Mouse (Mus musculus) liver, embryonic 12.5 days (tissue): ENCODE data around the gene Agap1. TPM values are rescaled to one million over a fixed set of nuclear protein-coding genes. Genes with fewer than 3 reads are reported as not detected.
A peak's percentile ranks its signal among the peaks of the same experiment; 100 is the strongest.

Source experiments
- ATAC-seq: fragments of 200-750 bp; cut with Nextera tagmentation; 2 replicates; pipeline ENCODE4 v1.8.0; 2017; ENCODE audit warnings: moderate number of reproducible peaks, mild to moderate bottlenecking, moderate library complexity
- H3K27ac ChIP-seq: fragments of 300-500 bp; sonication (generic); 2 replicates; pipeline ENCODE4 v1.5.1; 2016; ENCODE audit warnings: mild to moderate bottlenecking
- H3K27me3 ChIP-seq: fragments of 300-500 bp; sonication (generic); replicated peaks from 2 replicates; pipeline ENCODE4 v1.6.1; 2016; ENCODE audit warnings: mild to moderate bottlenecking, moderate library complexity
- H3K36me3 ChIP-seq: fragments of 300-500 bp; sonication (generic); 2 replicates; pipeline ENCODE4 v1.6.1; 2016; ENCODE audit warnings: mild to moderate bottlenecking, moderate library complexity
- H3K4me1 ChIP-seq: fragments of 300-500 bp; sonication (generic); 2 replicates; pipeline ENCODE4 v1.6.1; 2016
- H3K4me2 ChIP-seq: fragments of 300-500 bp; sonication (generic); 2 replicates; pipeline ENCODE4 v1.6.1; 2016; ENCODE audit warnings: mild to moderate bottlenecking, moderate library complexity
- H3K4me3 ChIP-seq: fragments of 300-500 bp; sonication (generic); 2 replicates; pipeline ENCODE4 v1.5.1; 2016; ENCODE audit warnings: mild to moderate bottlenecking, moderate library complexity
- H3K9ac ChIP-seq: fragments of 300-500 bp; sonication (generic); 2 replicates; pipeline ENCODE4 v1.6.1; 2016; ENCODE audit warnings: mild to moderate bottlenecking, moderate library complexity
- H3K9me3 ChIP-seq: fragments of 300-500 bp; sonication (generic); replicated peaks from 2 replicates; pipeline ENCODE4 v1.6.1; 2016; ENCODE audit warnings: mild to moderate bottlenecking, moderate library complexity
- WGBS: fragments of 180-500 bp; shearing (Covaris S2); methylation state at CpG from one replicate; pipeline ENCODE4 v1.1.7; 2016; ENCODE audit not compliant: insufficient replicate concordance; 5-methylcytosine and 5-hydroxymethylcytosine counted together
- polyA plus RNA-seq: library from polyadenylated mRNA; unstranded; fragments of >200 nt; fragmentation: Nextera tagmentation; extraction: Ambion mirVana; gene quantifications from 2 replicates; pipeline ENCODE4 v1.2.1, GENCODE M21; 2016

Agap1 gene
- polyA plus RNA-seq, 1 experiment from 2014 or later: 4.1 TPM

- no peak for ATAC-seq
- WGBS: 56% methylated on average over 6 of the region's 6 CpGs
- H3K4me3 ChIP-seq: no peak overlapping the region
- H3K4me2 ChIP-seq: no peak overlapping the region
- no peaks in the 10 kb centered on the region for H3K36me3 ChIP-seq
- H3K27ac ChIP-seq: no peak overlapping the region
- H3K9ac ChIP-seq: no peak overlapping the region
- no peaks in the 10 kb centered on the region for H3K4me1 ChIP-seq
- no peaks in the 10 kb centered on the region for H3K27me3 ChIP-seq
- H3K9me3 ChIP-seq: no peaks in the 10 kb centered on the region
These were observed 15.3 kb upstream of the Agap1 start for GRCm38 (mm10) chr1:89439351-89439750.

- WGBS: 40% methylated on average over 5 of the region's 5 CpGs
- Histone ChIP-seq H3K4me1 (no peaks in the 10 kb centered on the region), H3K27me3 (no peaks in the 10 kb centered on the region), H3K36me3 (no peaks in the 10 kb centered on the region), H3K4me3 (no peak overlapping the region), H3K27ac (no peak overlapping the region), H3K4me2 (no peak overlapping the region), H3K9me3 (no peaks in the 10 kb centered on the region), H3K9ac (no peak overlapping the region)
- ATAC-seq: no peak
These were observed 13.2 kb upstream of the Agap1 start for GRCm38 (mm10) chr1:89441236-89441897.

- Histone ChIP-seq H3K27ac (no peak overlapping the region), H3K4me3 (no peak overlapping the region), H3K9me3 (no peaks in the 10 kb centered on the region), H3K36me3 (no peaks in the 10 kb centered on the region), H3K27me3 (no peaks in the 10 kb centered on the region), H3K9ac (no peak overlapping the region), H3K4me1 (no peaks in the 10 kb centered on the region), H3K4me2 (no peak overlapping the region)
- ATAC-seq: no peak
- WGBS: 60% methylated on average over 9 of the region's 9 CpGs
These were observed 11.1 kb upstream of the Agap1 start for GRCm38 (mm10) chr1:89443512-89443911.

- H3K36me3 ChIP-seq: no peaks in the 10 kb centered on the region
- H3K4me2 ChIP-seq: no peak overlapping the region
- no peak overlapping the region for H3K27ac ChIP-seq
- no peaks in the 10 kb centered on the region for H3K4me1 ChIP-seq
- no peaks in the 10 kb centered on the region for H3K9me3 ChIP-seq
- no peak for ATAC-seq
- H3K4me3 ChIP-seq: no peak overlapping the region
- no peak overlapping the region for H3K9ac ChIP-seq
- WGBS: 71% methylated on average over 3 of the region's 3 CpGs
- no peaks in the 10 kb centered on the region for H3K27me3 ChIP-seq
These were observed 10.6 kb upstream of the Agap1 start for GRCm38 (mm10) chr1:89444014-89444413.

GRCm38 (mm10) chr1:89450139-89450538 lies 4.5 kb upstream of the Agap1 start:
- H3K9ac ChIP-seq: no peak overlapping the region
- WGBS: 66% methylated on average over 7 of the region's 7 CpGs
- H3K4me3 ChIP-seq: no peak overlapping the region
- no peak for ATAC-seq
- H3K27me3 ChIP-seq: peaks cover 36% of the 10 kb centered on the region
- no peak overlapping the region for H3K27ac ChIP-seq
- H3K9me3 ChIP-seq: no peaks in the 10 kb centered on the region
- no peaks in the 10 kb centered on the region for H3K4me1 ChIP-seq
- H3K36me3 ChIP-seq: no peaks in the 10 kb centered on the region
- H3K4me2 ChIP-seq: no peak overlapping the region

- no peak for ATAC-seq
- no peak overlapping the region for H3K4me2 ChIP-seq
- H3K27ac ChIP-seq: no peak overlapping the region
- H3K36me3 ChIP-seq: no peaks in the 10 kb centered on the region
- no peak overlapping the region for H3K9ac ChIP-seq
- no peak overlapping the region for H3K4me3 ChIP-seq
- 72% methylated on average over 8 of the region's 8 CpGs for WGBS
- peaks cover 17% of the 10 kb centered on the region for H3K4me1 ChIP-seq
- peaks cover 56% of the 10 kb centered on the region for H3K27me3 ChIP-seq
- no peaks in the 10 kb centered on the region for H3K9me3 ChIP-seq
These were observed 2.5 kb upstream of the Agap1 start for GRCm38 (mm10) chr1:89452138-89452537.

- peak overlapping the region; percentile 68 for H3K4me3 ChIP-seq
- H3K4me1 ChIP-seq: peaks cover 18% of the 10 kb centered on the region
- peak overlapping the region; percentile 71 for H3K9ac ChIP-seq
- no peak overlapping the region for H3K27ac ChIP-seq
- peaks cover 57% of the 10 kb centered on the region for H3K27me3 ChIP-seq
- H3K4me2 ChIP-seq: peak overlapping the region; percentile 79
- no peak for ATAC-seq
- no peaks in the 10 kb centered on the region for H3K36me3 ChIP-seq
- no peaks in the 10 kb centered on the region; the same call in 1 of the 2 replicates for H3K9me3 ChIP-seq
- WGBS: 37% methylated on average over 6 of the region's 6 CpGs
These were observed 940 bp upstream of the Agap1 start for GRCm38 (mm10) chr1:89453666-89454065.

GRCm38 (mm10) chr1:89455421-89456091 lies 950 bp downstream of the Agap1 start:
- Histone ChIP-seq H3K4me3 (peak overlapping the region; percentile 68), H3K27me3 (peaks cover 57% of the 10 kb centered on the region), H3K36me3 (no peaks in the 10 kb centered on the region), H3K9me3 (no peaks in the 10 kb centered on the region; the same call in 1 of the 2 replicates), H3K27ac (no peak overlapping the region), H3K4me2 (peak overlapping the region; percentile 79), H3K9ac (peak overlapping the region; percentile 57), H3K4me1 (peaks cover 18% of the 10 kb centered on the region)
- WGBS: 2% methylated on average over 51 of the region's 51 CpGs
- no peak for ATAC-seq

GRCm38 (mm10) chr1:89456456-89456855 lies 1.9 kb downstream of the Agap1 start:
- Histone ChIP-seq H3K9me3 (no peaks in the 10 kb centered on the region; the same call in 1 of the 2 replicates), H3K27me3 (peaks cover 56% of the 10 kb centered on the region), H3K9ac (no peak overlapping the region), H3K36me3 (no peaks in the 10 kb centered on the region), H3K4me1 (peaks cover 18% of the 10 kb centered on the region), H3K4me3 (0 out of 2 replicates have a peak overlapping the region, but pooled peaks have one; percentile 68), H3K27ac (no peak overlapping the region), H3K4me2 (peak overlapping the region; percentile 79)
- 39% methylated on average over 5 of the region's 5 CpGs for WGBS
- no peak for ATAC-seq

- no peak overlapping the region for H3K27ac ChIP-seq
- 0 out of 2 replicates have a peak overlapping the region, but pooled peaks have one; percentile 1 for H3K4me2 ChIP-seq
- no peak for ATAC-seq
- peaks cover 48% of the 10 kb centered on the region for H3K27me3 ChIP-seq
- WGBS: 66% methylated on average over 17 of the region's 17 CpGs
- no peaks in the 10 kb centered on the region for H3K36me3 ChIP-seq
- no peak overlapping the region for H3K4me3 ChIP-seq
- no peaks in the 10 kb centered on the region; the same call in 1 of the 2 replicates for H3K9me3 ChIP-seq
- no peak overlapping the region for H3K9ac ChIP-seq
- H3K4me1 ChIP-seq: peaks cover 19% of the 10 kb centered on the region
These were observed 2.8 kb downstream of the Agap1 start for GRCm38 (mm10) chr1:89457126-89458031.

- Histone ChIP-seq H3K9ac (no peak overlapping the region), H3K4me1 (peaks cover 34% of the 10 kb centered on the region), H3K9me3 (no peaks in the 10 kb centered on the region; the same call in 1 of the 2 replicates), H3K4me2 (no peak overlapping the region), H3K27ac (no peak overlapping the region), H3K4me3 (no peak overlapping the region), H3K27me3 (0 out of 2 replicates have a peak, but pooled peaks cover 3% of the 10 kb centered on the region), H3K36me3 (no peaks in the 10 kb centered on the region)
- no peak for ATAC-seq
- 64% methylated on average over 5 of the region's 5 CpGs for WGBS
These were observed 7.3 kb downstream of the Agap1 start for GRCm38 (mm10) chr1:89461881-89462280.
